Mouse (Mus musculus) limb, embryonic 15.5 days (tissue): Measurements from ENCODE around the gene Blmh. TPM values are rescaled to one million over a fixed set of nuclear protein-coding genes. Genes with fewer than 3 reads are reported as not detected.
A peak's percentile ranks its signal among the peaks of the same experiment; 100 is the strongest.
"Not testable (repeated sequence)": the region's sequence is repeated elsewhere in the genome, so short reads cannot be mapped to it uniquely, and the experiment has no call there.

ENCODE experiments used
- ATAC-seq: fragments of 200-750 bp; cut with Nextera tagmentation; 2 replicates; pipeline ENCODE4 v1.8.0; 2017; ENCODE audit warnings: low read depth, moderate TSS enrichment; ENCODE audit not compliant: insufficient number of reproducible peaks, low FRiP score, low TSS enrichment
- H3K27ac ChIP-seq: fragments of 300-500 bp; sonication (generic); 2 replicates; pipeline ENCODE4 v1.5.1; 2015; ENCODE audit warnings: moderate library complexity, mild to moderate bottlenecking, inconsistent platforms
- H3K27me3 ChIP-seq: fragments of 300-500 bp; sonication (generic); 2 replicates; pipeline ENCODE4 v1.6.1; 2015; ENCODE audit warnings: inconsistent platforms
- H3K36me3 ChIP-seq: fragments of 300-500 bp; sonication (generic); 2 replicates; pipeline ENCODE4 v1.6.1; 2015; ENCODE audit warnings: inconsistent platforms
- H3K4me1 ChIP-seq: fragments of 300-500 bp; sonication (generic); 2 replicates; pipeline ENCODE4 v1.6.1; 2015; ENCODE audit warnings: inconsistent platforms
- H3K4me2 ChIP-seq: fragments of 300-500 bp; sonication (generic); 2 replicates; pipeline ENCODE4 v1.6.1; 2015; ENCODE audit warnings: mild to moderate bottlenecking, inconsistent platforms
- H3K4me3 ChIP-seq: fragments of 300-500 bp; sonication (generic); 2 replicates; pipeline ENCODE4 v1.5.1; 2015; ENCODE audit warnings: mild to moderate bottlenecking, inconsistent platforms
- H3K9ac ChIP-seq: fragments of 300-500 bp; sonication (generic); 2 replicates; pipeline ENCODE4 v1.6.1; 2015; ENCODE audit warnings: inconsistent platforms
- H3K9me3 ChIP-seq: fragments of 300-500 bp; sonication (generic); 2 replicates; pipeline ENCODE4 v1.6.1; 2016; ENCODE audit warnings: inconsistent platforms
- WGBS: fragments of 180-500 bp; shearing (Covaris S2); methylation state at CpG from one replicate; pipeline ENCODE4 v1.1.7; 2015; 5-methylcytosine and 5-hydroxymethylcytosine counted together
- polyA plus RNA-seq: library from polyadenylated mRNA; unstranded; fragments of >200 nt; fragmentation: Nextera tagmentation; extraction: Ambion mirVana; gene quantifications from 2 replicates; pipeline ENCODE4 v1.2.1, GENCODE M21; 2015

Gene Blmh
- polyA plus RNA-seq, 1 experiment from 2014 or later = 218 TPM

DNA sequence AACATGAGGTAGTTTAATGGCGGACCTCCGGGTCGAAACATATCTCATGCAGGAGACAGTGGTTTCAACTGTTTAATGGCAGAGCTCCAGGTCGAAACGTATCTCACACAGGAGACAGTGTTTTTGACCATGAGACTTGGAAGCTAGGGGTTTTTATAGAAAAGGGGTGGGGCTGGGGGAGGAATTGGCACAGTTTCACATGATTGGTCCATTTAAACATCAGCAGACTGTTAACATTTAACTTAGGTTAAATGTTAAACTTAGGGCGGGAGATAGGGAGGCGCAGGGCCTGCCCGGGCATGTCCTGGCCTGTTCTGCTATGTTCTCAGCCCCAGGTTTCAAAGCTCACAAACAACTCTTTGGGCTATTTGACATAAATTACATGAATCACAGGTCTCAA lies 4.0 kb downstream of the Blmh start:
- H3K36me3 ChIP-seq, H3K4me3 ChIP-seq, H3K27me3 ChIP-seq, H3K27ac ChIP-seq, H3K9me3 ChIP-seq, H3K4me1 ChIP-seq, H3K9ac ChIP-seq, H3K4me2 ChIP-seq, ATAC-seq: not testable (repeated sequence)
- 74% methylated on average over 8 of the region's 8 CpGs for WGBS

DNA sequence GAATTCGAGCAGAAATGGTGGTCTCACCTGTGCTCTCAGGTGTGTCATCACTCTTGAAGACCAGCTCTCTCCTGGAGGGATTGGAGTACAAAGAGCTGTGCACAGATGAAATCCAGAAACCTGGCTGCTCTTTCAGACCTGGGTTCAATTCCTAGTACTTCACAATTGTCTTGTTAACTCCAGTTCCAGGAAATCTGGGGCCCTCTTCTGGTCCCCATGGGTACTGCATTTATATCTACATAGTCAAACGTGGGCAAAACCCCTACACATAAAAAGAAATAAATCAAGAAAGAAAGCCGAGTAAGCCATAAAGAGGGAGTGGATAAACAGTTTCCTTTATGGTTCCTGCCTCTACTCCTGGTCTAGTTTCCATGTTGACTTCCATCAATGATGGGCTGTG lies 8.6 kb downstream of the Blmh start:
- Histone ChIP-seq H3K4me2 (no peak overlapping the region), H3K36me3 (no peaks in the 10 kb centered on the region)
- WGBS = 68% methylated on average over 3 of the region's 3 CpGs

GRCm38 (mm10) chr11:76936578-76936977 lies 12.0 kb downstream of the Blmh start:
- no peaks in the 10 kb centered on the region for H3K36me3 ChIP-seq
- H3K27me3 ChIP-seq = no peaks in the 10 kb centered on the region
- no peak overlapping the region for H3K9ac ChIP-seq
- 69% methylated on average over 5 of the region's 5 CpGs for WGBS
- H3K9me3 ChIP-seq = no peaks in the 10 kb centered on the region
- H3K4me3 ChIP-seq = no peak overlapping the region
- no peak overlapping the region for H3K27ac ChIP-seq
- no peak for ATAC-seq
- H3K4me2 ChIP-seq = no peak overlapping the region
- no peaks in the 10 kb centered on the region for H3K4me1 ChIP-seq

More for the DNA sequence above, 8.6 kb downstream of the Blmh start:
- Histone ChIP-seq H3K4me3 (no peak overlapping the region), H3K4me1 (no peaks in the 10 kb centered on the region), H3K9me3 (no peaks in the 10 kb centered on the region), H3K27me3 (no peaks in the 10 kb centered on the region), H3K9ac (no peak overlapping the region), H3K27ac (no peak overlapping the region)
- no peak for ATAC-seq

GRCm38 (mm10) chr11:76944839-76945238 lies 20.2 kb downstream of the Blmh start:
- no peaks in the 10 kb centered on the region for H3K27me3 ChIP-seq
- peak overlapping the region; percentile 92 for H3K27ac ChIP-seq
- H3K4me3 ChIP-seq = peak overlapping the region; percentile 75
- H3K36me3 ChIP-seq = peaks cover 11% of the 10 kb centered on the region; the same call in 1 of the 2 replicates
- H3K4me1 ChIP-seq = peaks cover 9% of the 10 kb centered on the region; the same call in 1 of the 2 replicates
- ATAC-seq = no peak
- WGBS = 58% methylated on average over 6 of the region's 6 CpGs
- H3K9ac ChIP-seq = peak overlapping the region; percentile 90; the same call in 1 of the 2 replicates
- H3K9me3 ChIP-seq = no peaks in the 10 kb centered on the region
- peak overlapping the region; percentile 70 for H3K4me2 ChIP-seq

GRCm38 (mm10) chr11:76945386-76946202 lies 21.0 kb downstream of the Blmh start:
- Histone ChIP-seq H3K4me2 (peak overlapping the region; percentile 70), H3K36me3 (peaks cover 14% of the 10 kb centered on the region; the same call in 1 of the 2 replicates), H3K9me3 (no peaks in the 10 kb centered on the region), H3K4me3 (peak overlapping the region; percentile 75), H3K9ac (peak overlapping the region; percentile 90), H3K4me1 (peaks cover 9% of the 10 kb centered on the region; the same call in 1 of the 2 replicates), H3K27me3 (no peaks in the 10 kb centered on the region), H3K27ac (peak overlapping the region; percentile 92)
- WGBS = under 1% methylated on average over 56 of the region's 58 CpGs
- ATAC-seq = peak; percentile 92

DNA sequence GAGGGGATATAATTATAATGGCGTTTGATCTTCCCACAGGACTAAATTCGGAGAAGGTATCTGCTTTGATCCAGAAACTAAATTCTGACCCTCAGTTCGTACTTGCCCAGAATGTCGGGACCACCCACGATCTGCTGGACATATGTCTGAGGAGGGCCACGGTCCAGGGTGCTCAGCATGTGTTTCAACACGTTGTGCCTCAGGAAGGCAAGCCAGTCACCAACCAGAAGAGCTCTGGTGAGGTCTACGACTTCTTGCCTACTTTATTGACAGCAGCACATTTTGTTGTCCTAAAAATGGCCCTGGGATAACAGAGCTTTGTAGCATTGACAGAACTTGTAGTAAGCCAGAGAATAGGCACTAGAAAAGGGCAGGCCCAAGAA lies 21.6 kb downstream of the Blmh start:
- Histone ChIP-seq H3K9me3 (no peaks in the 10 kb centered on the region), H3K27me3 (no peaks in the 10 kb centered on the region), H3K4me1 (peaks cover 9% of the 10 kb centered on the region; the same call in 1 of the 2 replicates), H3K4me3 (peak overlapping the region; percentile 75), H3K27ac (peak overlapping the region; percentile 92), H3K36me3 (peaks cover 19% of the 10 kb centered on the region), H3K4me2 (peak overlapping the region; percentile 70), H3K9ac (peak overlapping the region; percentile 90)
- WGBS = 2% methylated on average over 8 of the region's 8 CpGs
- ATAC-seq = no peak

GRCm38 (mm10) chr11:76953536-76953935 lies 28.9 kb downstream of the Blmh start:
- Histone ChIP-seq H3K36me3 (peaks cover 79% of the 10 kb centered on the region), H3K4me1 (no peaks in the 10 kb centered on the region), H3K9ac (no peak overlapping the region), H3K27me3 (no peaks in the 10 kb centered on the region), H3K4me3 (no peak overlapping the region), H3K9me3 (no peaks in the 10 kb centered on the region), H3K4me2 (no peak overlapping the region), H3K27ac (no peak overlapping the region)
- no peak for ATAC-seq
- 87% methylated on average over 2 of the region's 2 CpGs for WGBS

DNA sequence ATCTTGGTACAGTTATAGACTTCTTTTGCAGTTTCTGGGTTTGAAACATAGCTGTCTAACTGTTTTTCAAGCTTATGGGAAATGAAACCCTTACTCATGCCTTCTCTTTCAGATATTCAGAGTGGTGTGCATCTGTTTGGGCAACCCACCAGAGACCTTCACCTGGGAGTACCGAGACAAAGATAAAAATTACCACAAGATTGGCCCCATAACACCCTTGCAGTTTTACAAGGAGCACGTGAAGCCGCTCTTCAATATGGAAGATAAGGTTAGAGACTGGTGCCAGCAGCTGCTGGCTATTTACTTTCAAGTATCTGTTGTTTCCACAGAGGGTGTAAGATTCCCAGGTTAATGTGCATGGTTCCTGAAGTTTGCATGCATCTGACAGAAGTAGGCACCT lies 41.1 kb downstream of the Blmh start:
- H3K36me3 ChIP-seq = peaks cover 90% of the 10 kb centered on the region
- no peak overlapping the region for H3K4me2 ChIP-seq
- no peaks in the 10 kb centered on the region for H3K4me1 ChIP-seq
- H3K9ac ChIP-seq = no peak overlapping the region
- no peaks in the 10 kb centered on the region for H3K9me3 ChIP-seq
- H3K27me3 ChIP-seq = no peaks in the 10 kb centered on the region
- H3K27ac ChIP-seq = no peak overlapping the region
- no peak for ATAC-seq
- WGBS = 93% methylated on average over 3 of the region's 3 CpGs
- no peak overlapping the region for H3K4me3 ChIP-seq

- no peaks in the 10 kb centered on the region for H3K4me1 ChIP-seq
- no peak overlapping the region for H3K9ac ChIP-seq
- WGBS = 97% methylated on average over 2 of the region's 2 CpGs
- peaks cover 89% of the 10 kb centered on the region for H3K36me3 ChIP-seq
- H3K27ac ChIP-seq = no peak overlapping the region
- ATAC-seq = no peak
- H3K4me2 ChIP-seq = no peak overlapping the region
- H3K4me3 ChIP-seq = no peak overlapping the region
- no peaks in the 10 kb centered on the region for H3K9me3 ChIP-seq
- no peaks in the 10 kb centered on the region for H3K27me3 ChIP-seq
Measured at GRCm38 (mm10) chr11:76970328-76970727, 45.7 kb downstream of the Blmh start.

DNA sequence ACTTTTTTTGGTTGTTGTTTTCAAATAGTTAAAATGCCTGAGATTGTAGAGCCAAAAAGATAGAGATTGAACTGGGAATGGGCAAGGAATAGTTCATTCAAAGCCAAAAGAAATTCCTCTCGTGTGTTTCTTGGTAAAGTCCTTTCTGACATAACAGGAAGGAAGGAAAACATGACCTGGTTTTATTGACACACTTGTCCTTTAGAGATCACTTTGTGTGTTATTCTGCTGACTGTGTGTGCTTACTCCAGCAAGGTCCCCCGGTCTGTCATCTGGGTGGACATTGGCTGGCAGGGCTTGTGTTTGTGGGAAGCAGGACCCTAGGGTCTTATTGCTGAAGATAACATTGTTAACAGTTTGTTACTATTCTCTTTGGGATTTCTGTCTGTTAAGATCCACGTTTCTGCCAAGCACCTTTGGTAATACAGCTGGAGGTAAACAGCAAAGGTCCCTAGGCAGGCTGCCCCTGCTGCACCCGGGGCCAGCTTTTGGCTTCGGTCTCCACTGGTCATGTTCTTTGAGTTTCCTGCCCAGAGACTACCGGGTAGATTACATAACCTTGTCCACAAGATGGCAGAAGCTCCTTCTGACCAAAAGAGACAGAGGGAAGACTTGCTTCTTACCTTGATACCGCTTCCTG lies 50.2 kb downstream of the Blmh start:
- H3K27me3 ChIP-seq = no peaks in the 10 kb centered on the region
- no peak for ATAC-seq
- H3K36me3 ChIP-seq = peaks cover 85% of the 10 kb centered on the region
- H3K9me3 ChIP-seq = no peaks in the 10 kb centered on the region
- no peak overlapping the region for H3K27ac ChIP-seq
- WGBS = 86% methylated on average over 7 of the region's 7 CpGs
- no peak overlapping the region for H3K4me2 ChIP-seq
- no peaks in the 10 kb centered on the region for H3K4me1 ChIP-seq
- no peak overlapping the region for H3K9ac ChIP-seq
- H3K4me3 ChIP-seq = no peak overlapping the region

DNA sequence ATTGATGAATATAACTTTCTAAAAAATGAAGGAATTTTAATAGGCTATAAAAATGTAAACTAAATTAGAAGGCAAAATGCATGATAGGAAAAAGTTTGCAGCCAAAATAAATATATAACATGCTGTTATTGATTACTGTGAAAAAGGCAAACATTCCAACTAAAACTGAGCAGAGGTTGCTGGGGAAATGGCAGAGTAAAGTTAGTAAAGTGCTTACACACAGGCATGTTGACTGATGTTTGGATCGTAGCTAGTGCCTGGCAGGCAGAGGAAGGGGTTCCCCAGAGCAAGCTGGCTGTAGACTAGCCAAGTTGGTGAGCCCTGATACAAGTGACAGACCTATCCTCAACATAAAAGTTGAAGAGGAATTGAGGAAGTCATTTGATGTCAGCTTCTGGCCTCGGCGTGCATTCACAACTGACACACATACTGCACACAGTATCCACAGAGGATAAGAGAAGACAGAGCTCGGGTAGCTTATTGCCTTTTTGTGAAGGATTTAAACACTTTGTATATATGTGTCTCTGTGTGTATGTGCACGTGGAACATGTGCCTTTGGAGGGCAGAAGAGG lies 57.0 kb downstream of the Blmh start:
- Histone ChIP-seq H3K36me3 (peaks cover 76% of the 10 kb centered on the region), H3K9ac (no peak overlapping the region), H3K4me1 (no peaks in the 10 kb centered on the region), H3K4me3 (no peak overlapping the region), H3K9me3 (no peaks in the 10 kb centered on the region), H3K27ac (no peak overlapping the region), H3K27me3 (no peaks in the 10 kb centered on the region), H3K4me2 (no peak overlapping the region)
- ATAC-seq = no peak
- 84% methylated on average over 5 of the region's 5 CpGs for WGBS

DNA sequence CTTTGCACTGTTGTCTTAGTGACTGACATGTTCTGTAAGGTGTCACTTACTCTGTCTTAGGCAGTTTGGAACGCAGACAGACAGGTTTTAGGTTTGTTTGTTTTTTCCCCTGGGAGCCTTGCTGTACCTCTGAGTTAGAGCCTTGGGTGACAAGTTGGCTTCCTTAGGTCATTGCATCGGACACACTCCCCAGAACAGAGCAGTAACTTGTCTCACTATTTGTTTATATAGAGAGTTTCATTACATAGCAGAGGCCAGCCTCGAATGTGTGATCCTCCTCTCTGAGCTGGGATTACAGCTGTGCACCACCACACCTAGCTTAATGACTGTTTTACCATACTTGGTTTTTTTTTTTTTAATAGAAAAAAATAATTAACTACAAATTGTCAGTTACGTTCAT lies 57.8 kb downstream of the Blmh start:
- Histone ChIP-seq H3K9me3 (no peaks in the 10 kb centered on the region), H3K27ac (no peak overlapping the region), H3K4me1 (no peaks in the 10 kb centered on the region), H3K36me3 (peaks cover 82% of the 10 kb centered on the region), H3K4me2 (no peak overlapping the region), H3K9ac (no peak overlapping the region), H3K4me3 (no peak overlapping the region), H3K27me3 (no peaks in the 10 kb centered on the region)
- 68% methylated on average over 4 of the region's 4 CpGs for WGBS
- ATAC-seq = no peak
